Mouse (Mus musculus) neural tube, embryonic 15.5 days (tissue): ENCODE data around the gene Ccdc144b. TPM values are rescaled to one million over a fixed set of nuclear protein-coding genes. Genes with fewer than 3 reads are reported as not detected.

Source experiments
- ATAC-seq: fragments of 200-750 bp; cut with Nextera tagmentation; 2 replicates; pipeline ENCODE4 v1.8.0; 2017; ENCODE audit warnings: mild to moderate bottlenecking, moderate TSS enrichment, moderate library complexity; ENCODE audit not compliant: low FRiP score
- H3K27ac ChIP-seq: fragments of 300-500 bp; sonication (generic); replicated peaks from 2 replicates; pipeline ENCODE4 v1.5.1; 2015; ENCODE audit warnings: mild to moderate bottlenecking, inconsistent platforms
- H3K27me3 ChIP-seq: fragments of 300-500 bp; sonication (generic); replicated peaks from 2 replicates; pipeline ENCODE4 v1.6.1; 2015; ENCODE audit warnings: inconsistent platforms
- H3K36me3 ChIP-seq: fragments of 300-500 bp; sonication (generic); 2 replicates; pipeline ENCODE4 v1.6.1; 2015; ENCODE audit warnings: inconsistent platforms
- H3K4me1 ChIP-seq: fragments of 300-500 bp; sonication (generic); 2 replicates; pipeline ENCODE4 v1.6.1; 2015; ENCODE audit warnings: inconsistent platforms
- H3K4me2 ChIP-seq: fragments of 300-500 bp; sonication (generic); 2 replicates; pipeline ENCODE4 v1.6.1; 2015; ENCODE audit warnings: inconsistent platforms, mild to moderate bottlenecking, moderate library complexity
- H3K4me3 ChIP-seq: fragments of 300-500 bp; sonication (generic); replicated peaks from 2 replicates; pipeline ENCODE4 v1.5.1; 2015; ENCODE audit warnings: mild to moderate bottlenecking, inconsistent platforms
- H3K9ac ChIP-seq: fragments of 300-500 bp; sonication (generic); replicated peaks from 2 replicates; pipeline ENCODE4 v1.6.1; 2015; ENCODE audit warnings: mild to moderate bottlenecking, inconsistent platforms
- H3K9me3 ChIP-seq: fragments of 300-500 bp; sonication (generic); replicated peaks from 2 replicates; pipeline ENCODE4 v1.6.1; 2016; ENCODE audit warnings: inconsistent platforms
- WGBS: fragments of 180-500 bp; shearing (Covaris S2); methylation state at CpG from one replicate; pipeline ENCODE4 v1.1.7; 2015; ENCODE audit warnings: mixed read lengths; 5-methylcytosine and 5-hydroxymethylcytosine counted together
- polyA plus RNA-seq: library from polyadenylated mRNA; unstranded; fragments of >200 nt; fragmentation: Nextera tagmentation; extraction: Ambion mirVana; gene quantifications from 2 replicates; pipeline ENCODE4 v1.2.1, GENCODE M21; 2015

Ccdc144b gene
- polyA plus RNA-seq, 1 experiment from 2014 or later: not detected

GRCm38 (mm10) chr3:35971149-35971548 is 82.2 kb downstream of the Ccdc144b start:
- no peak overlapping the region for H3K4me2 ChIP-seq
- 94% methylated on average over 12 of the region's 12 CpGs for WGBS
- no peak overlapping the region for H3K27ac ChIP-seq
- peaks cover 60% of the 10 kb centered on the region for H3K36me3 ChIP-seq
- H3K4me3 ChIP-seq: no peak overlapping the region
- no peaks in the 10 kb centered on the region for H3K9me3 ChIP-seq
- H3K9ac ChIP-seq: no peak overlapping the region
- H3K27me3 ChIP-seq: no peaks in the 10 kb centered on the region
- no peak for ATAC-seq
- no peaks in the 10 kb centered on the region for H3K4me1 ChIP-seq

GRCm38 (mm10) chr3:35970441-35970840 is 82.9 kb downstream of the Ccdc144b start:
- Histone ChIP-seq H3K36me3 (peaks cover 54% of the 10 kb centered on the region), H3K27ac (no peak overlapping the region), H3K9ac (no peak overlapping the region), H3K4me1 (no peaks in the 10 kb centered on the region), H3K4me3 (no peak overlapping the region), H3K9me3 (no peaks in the 10 kb centered on the region), H3K27me3 (no peaks in the 10 kb centered on the region), H3K4me2 (no peak overlapping the region)
- 74% methylated on average over 4 of the region's 4 CpGs for WGBS
- ATAC-seq: no peak

- H3K27ac ChIP-seq: no peak overlapping the region
- no peak for ATAC-seq
- H3K36me3 ChIP-seq: peaks cover 47% of the 10 kb centered on the region
- no peak overlapping the region for H3K4me2 ChIP-seq
- 93% methylated on average over 8 of the region's 8 CpGs for WGBS
- H3K4me1 ChIP-seq: no peaks in the 10 kb centered on the region
- H3K4me3 ChIP-seq: no peak overlapping the region
- H3K27me3 ChIP-seq: no peaks in the 10 kb centered on the region
- no peaks in the 10 kb centered on the region for H3K9me3 ChIP-seq
- no peak overlapping the region for H3K9ac ChIP-seq
These were observed 85.9 kb downstream of the Ccdc144b start for GRCm38 (mm10) chr3:35967366-35967921.

DNA sequence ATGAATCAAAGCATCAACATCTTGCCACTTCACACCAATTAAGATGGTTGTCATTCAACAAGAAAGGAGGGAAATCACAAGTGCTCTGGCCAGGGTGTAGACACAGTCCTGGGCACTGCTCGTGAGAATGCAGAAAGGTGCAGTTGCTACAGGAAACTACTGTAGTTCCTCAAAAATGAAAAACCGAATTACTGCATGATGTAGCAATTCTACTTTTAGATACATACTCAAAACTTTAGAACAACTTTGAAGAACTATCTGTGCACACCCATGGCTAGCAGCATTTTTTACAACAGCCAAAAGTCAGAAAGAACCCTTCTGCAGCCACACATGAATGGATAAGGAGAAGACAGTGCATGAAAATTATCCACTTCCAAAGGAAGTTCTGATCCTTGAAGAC is 86.9 kb downstream of the Ccdc144b start:
- H3K9me3 ChIP-seq: no peaks in the 10 kb centered on the region
- H3K4me1 ChIP-seq: no peaks in the 10 kb centered on the region
- no peak overlapping the region for H3K27ac ChIP-seq
- peaks cover 46% of the 10 kb centered on the region for H3K36me3 ChIP-seq
- ATAC-seq: no peak
- 93% methylated on average over 2 of the region's 2 CpGs for WGBS
- H3K27me3 ChIP-seq: no peaks in the 10 kb centered on the region
- H3K9ac ChIP-seq: no peak overlapping the region
- no peak overlapping the region for H3K4me2 ChIP-seq
- H3K4me3 ChIP-seq: no peak overlapping the region

GRCm38 (mm10) chr3:35964928-35965327 is 88.4 kb downstream of the Ccdc144b start:
- Histone ChIP-seq H3K4me1 (no peaks in the 10 kb centered on the region), H3K27me3 (no peaks in the 10 kb centered on the region), H3K4me2 (no peak overlapping the region), H3K4me3 (no peak overlapping the region), H3K36me3 (peaks cover 60% of the 10 kb centered on the region), H3K9me3 (no peaks in the 10 kb centered on the region), H3K27ac (no peak overlapping the region), H3K9ac (no peak overlapping the region)
- 95% methylated on average over 4 of the region's 4 CpGs for WGBS
- ATAC-seq: no peak

- H3K36me3 ChIP-seq: peaks cover 61% of the 10 kb centered on the region
- H3K4me2 ChIP-seq: no peak overlapping the region
- WGBS: 96% methylated on average over 5 of the region's 5 CpGs
- no peak overlapping the region for H3K9ac ChIP-seq
- no peak for ATAC-seq
- no peak overlapping the region for H3K4me3 ChIP-seq
- H3K9me3 ChIP-seq: no peaks in the 10 kb centered on the region
- H3K27ac ChIP-seq: no peak overlapping the region
- H3K4me1 ChIP-seq: no peaks in the 10 kb centered on the region
- no peaks in the 10 kb centered on the region for H3K27me3 ChIP-seq
These were observed 89.4 kb downstream of the Ccdc144b start for GRCm38 (mm10) chr3:35963921-35964320.

DNA sequence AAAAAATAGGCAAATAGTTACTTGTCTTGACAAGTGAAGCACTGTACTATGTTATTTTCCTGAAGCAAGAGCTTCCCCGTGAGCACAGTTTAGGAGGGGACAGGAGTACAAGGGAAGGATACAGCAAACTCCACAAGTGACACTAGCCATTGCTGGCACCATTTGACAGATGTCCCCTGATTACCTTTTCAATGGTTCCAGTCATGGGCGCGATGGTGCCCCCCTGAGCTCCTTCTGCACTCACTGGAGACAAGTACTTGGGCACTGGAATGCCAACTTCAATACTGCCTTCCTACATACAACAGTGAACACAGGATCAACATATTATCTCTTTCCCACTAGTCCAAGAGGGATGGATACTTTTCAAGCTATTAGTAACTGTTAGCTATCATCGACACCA is 89.9 kb downstream of the Ccdc144b start:
- Histone ChIP-seq H3K4me3 (no peak overlapping the region), H3K4me1 (no peaks in the 10 kb centered on the region), H3K36me3 (peaks cover 56% of the 10 kb centered on the region), H3K9me3 (no peaks in the 10 kb centered on the region), H3K27me3 (no peaks in the 10 kb centered on the region), H3K4me2 (no peak overlapping the region), H3K27ac (no peak overlapping the region), H3K9ac (no peak overlapping the region)
- WGBS: 91% methylated on average over 4 of the region's 4 CpGs
- ATAC-seq: no peak

- no peak overlapping the region for H3K4me2 ChIP-seq
- H3K4me1 ChIP-seq: no peaks in the 10 kb centered on the region
- H3K36me3 ChIP-seq: peaks cover 53% of the 10 kb centered on the region
- ATAC-seq: no peak
- H3K9ac ChIP-seq: no peak overlapping the region
- H3K9me3 ChIP-seq: no peaks in the 10 kb centered on the region
- 90% methylated on average over 5 of the region's 5 CpGs for WGBS
- no peak overlapping the region for H3K27ac ChIP-seq
- H3K4me3 ChIP-seq: no peak overlapping the region
- H3K27me3 ChIP-seq: no peaks in the 10 kb centered on the region
These were observed 90.4 kb downstream of the Ccdc144b start for GRCm38 (mm10) chr3:35962967-35963366.

Other genes with a start within 250 kb of the Ccdc144b start
- 99.5 and 101 TPM in 2 replicates for gene Dcun1d1, start 116.1 kb downstream of the Ccdc144b start, polyA plus RNA-seq
- gene Mccc1, start 52.9 kb downstream of the Ccdc144b start, polyA plus RNA-seq: 29.0 and 36.0 TPM in 2 replicates
- 85.2 and 94.4 TPM in 2 replicates for gene Acad9, start 12.4 kb upstream of the Ccdc144b start, polyA plus RNA-seq
- 14.8 and 18.1 TPM in 2 replicates for gene D3Ertd254e, start 97.5 kb upstream of the Ccdc144b start, polyA plus RNA-seq
- gene Qrfpr, start 168.8 kb upstream of the Ccdc144b start, polyA plus RNA-seq: 2.2 and 2.9 TPM in 2 replicates